Mouse (Mus musculus) common myeloid progenitor, adult 5-6 weeks (primary cell): ENCODE results near the gene Kcnh4. TPM values are rescaled to one million over a fixed set of nuclear protein-coding genes. Genes with fewer than 3 reads are reported as not detected.

Source experiments
- total RNA-seq: library from RNA; stranded (forward); fragments of 200-1000, 187-1606 nt; gene quantifications from 2 replicates; pipeline ENCODE4 v1.2.3, GENCODE M21; 2017

The Kcnh4 gene
- total RNA-seq, 1 experiment from 2014 or later = not detected

Other genes starting within 250 kb of the Kcnh4 start
- gene Acly, start 231.9 kb downstream of the Kcnh4 start, total RNA-seq = 85.6 and 95.4 TPM in 2 replicates
- 0.05 TPM in 1 of 2 replicates, not detected in the other for gene Ttc25, start 214.3 kb downstream of the Kcnh4 start, total RNA-seq
- gene Cnp, start 185.0 kb downstream of the Kcnh4 start, total RNA-seq = 34.8 and 36.4 TPM in 2 replicates
- gene Nkiras2, start 140.7 kb downstream of the Kcnh4 start, total RNA-seq = 14.0 and 16.2 TPM in 2 replicates
- 91.4 and 211 TPM in 2 replicates for gene Dnajc7, start 139.8 kb downstream of the Kcnh4 start, total RNA-seq
- not detected in 2 replicates for gene Zfp385c, start 67.5 kb downstream of the Kcnh4 start, total RNA-seq
- 23.7 and 25.9 TPM in 2 replicates for gene Dhx58, start 55.7 kb downstream of the Kcnh4 start, total RNA-seq
- gene Kat2a, start 47.5 kb downstream of the Kcnh4 start, total RNA-seq = 30.3 and 35.3 TPM in 2 replicates
- gene Hspb9, start 46.1 kb downstream of the Kcnh4 start, total RNA-seq = 6.3 TPM in 1 of 2 replicates, not detected in the other
- gene Rab5c, start 21.7 kb downstream of the Kcnh4 start, total RNA-seq = 75.8 and 87.2 TPM in 2 replicates
- gene Hcrt, start 3.0 kb upstream of the Kcnh4 start, total RNA-seq = not detected in 2 replicates
- gene Ghdc, start 11.0 kb upstream of the Kcnh4 start, total RNA-seq = 2.3 and 4.0 TPM in 2 replicates
- 49.4 and 64.4 TPM in 2 replicates for gene Stat5b, start 90.8 kb upstream of the Kcnh4 start, total RNA-seq
- gene Stat5a, start 99.4 kb upstream of the Kcnh4 start, total RNA-seq = 44.4 and 52.7 TPM in 2 replicates
- 59.6 and 74.9 TPM in 2 replicates for gene Stat3, start 179.6 kb upstream of the Kcnh4 start, total RNA-seq
- 8.4 and 10.6 TPM in 2 replicates for gene Cavin1, start 210.9 kb upstream of the Kcnh4 start, total RNA-seq
- gene Atp6v0a1, start 249.5 kb upstream of the Kcnh4 start, total RNA-seq = 16.2 and 25.9 TPM in 2 replicates